Mouse (Mus musculus): Measurements from ENCODE around the gene Maff. TPM values are rescaled to one million over a fixed set of nuclear protein-coding genes. Genes with fewer than 3 reads are reported as not detected.

Maff gene
- total RNA-seq, 2 experiments from 2014 or later, result 14.1 to 44.6 TPM

- no peak for DNase-seq (ENCODE audit: low spot score in 2 of 2)
Measured at GRCm38 (mm10) chr15:79359954-79360353, 13.5 kb downstream of the Maff start.

GRCm38 (mm10) chr15:79360371-79360770 is 13.9 kb downstream of the Maff start:
- DNase-seq (ENCODE audit: low spot score in 2 of 2), result no peak

DNA sequence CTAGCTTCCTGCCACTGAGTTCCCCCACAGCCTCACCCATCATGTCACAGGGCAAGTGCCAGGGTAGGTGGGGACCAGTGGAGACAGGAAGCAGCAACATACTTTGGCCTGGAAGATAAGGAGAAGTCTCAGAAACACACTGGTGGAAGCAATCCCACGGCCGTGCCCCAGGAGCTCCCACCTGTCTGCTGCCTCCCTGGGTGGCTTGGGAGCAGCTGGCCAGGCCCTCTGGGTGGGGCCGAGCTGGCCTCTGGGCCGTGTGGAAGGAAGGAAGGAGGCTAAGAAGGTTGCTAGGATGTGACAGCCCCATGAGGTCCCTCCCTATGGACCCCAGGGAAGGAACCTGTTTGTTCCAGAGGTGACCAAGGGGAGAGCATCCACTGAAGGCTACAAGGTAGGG is 14.6 kb downstream of the Maff start:
- no peak for DNase-seq (ENCODE audit: low spot score in 2 of 2)

DNA sequence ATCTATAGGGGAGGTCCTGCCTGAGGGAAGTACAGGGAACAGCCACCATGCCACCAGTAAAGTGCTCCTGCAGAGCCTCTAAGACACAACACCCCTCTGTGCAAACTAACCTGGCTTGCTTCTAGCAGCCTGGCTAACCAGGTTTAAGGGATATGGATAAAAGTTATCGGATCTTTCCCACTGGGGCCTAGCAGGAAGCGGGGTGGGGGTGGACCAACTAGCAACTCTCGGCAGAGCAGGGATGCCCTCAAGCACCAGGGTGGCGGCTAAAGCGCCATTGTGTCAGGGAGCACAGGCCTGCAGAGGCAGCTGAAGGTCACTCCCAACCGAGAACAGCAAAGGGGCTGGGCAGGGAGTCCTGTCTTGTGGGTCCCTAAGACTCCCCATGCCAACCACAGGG is 17.7 kb downstream of the Maff start:
- DNase-seq (ENCODE audit: low spot score in 2 of 2), result no peak

GRCm38 (mm10) chr15:79365068-79365467 is 18.6 kb downstream of the Maff start:
- DNase-seq (ENCODE audit: low spot score in 2 of 2), result no peak

DNA sequence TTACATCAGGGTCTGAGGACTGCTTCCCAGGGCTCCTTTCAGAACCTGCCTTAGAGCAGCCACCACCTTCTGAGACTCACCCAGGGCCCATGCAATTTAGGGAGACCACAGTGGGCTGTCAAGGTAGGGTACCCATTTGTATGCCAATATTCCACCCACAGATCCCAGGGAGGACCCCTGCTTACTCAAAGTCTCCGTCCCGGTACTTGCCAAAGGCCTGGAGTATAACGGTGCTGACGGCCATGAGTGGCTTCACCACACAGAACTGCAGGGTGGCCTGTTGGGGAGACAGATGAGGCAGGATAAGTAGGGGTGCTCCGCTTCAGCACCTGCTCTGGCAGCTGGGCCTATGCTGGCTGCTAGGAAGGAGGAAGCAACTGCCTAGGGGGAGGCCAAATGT is 20.0 kb downstream of the Maff start:
- DNase-seq (ENCODE audit: low spot score in 2 of 2), result no peak

- peak in 1 of 2 experiments; percentile 29 for DNase-seq (ENCODE audit: low spot score in 2 of 2)
Measured at GRCm38 (mm10) chr15:79368313-79368811, 21.9 kb downstream of the Maff start.

DNA sequence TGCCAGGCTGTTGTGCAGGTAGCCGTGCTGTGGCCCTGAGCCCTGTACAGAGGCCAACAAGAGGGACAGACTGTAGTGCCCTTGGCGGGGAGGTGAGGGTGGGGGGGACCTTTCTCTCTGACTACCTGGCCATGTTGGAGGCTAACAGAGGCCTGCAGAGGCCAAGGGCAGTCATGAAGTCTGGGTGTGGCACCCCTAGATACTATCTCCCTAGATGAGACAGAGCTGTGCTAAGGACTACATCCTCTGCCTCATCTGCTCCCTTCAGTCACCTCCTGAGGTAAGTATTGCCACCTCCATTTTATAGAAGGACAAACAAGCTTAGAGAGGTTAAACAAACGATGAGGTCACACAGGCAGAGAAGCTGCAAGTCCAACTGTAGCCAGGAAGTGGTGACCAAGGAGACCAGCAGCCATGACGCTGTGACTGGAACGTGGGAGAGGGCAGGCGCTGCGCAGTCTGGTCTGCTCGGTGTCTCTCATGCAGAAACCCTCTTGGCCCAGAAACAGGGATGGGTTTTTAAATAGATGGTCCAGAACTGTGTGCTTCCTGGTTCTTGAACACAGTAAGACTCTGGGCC is 22.5 kb downstream of the Maff start:
- no peak for DNase-seq (ENCODE audit: low spot score in 2 of 2)

GRCm38 (mm10) chr15:79369452-79370280 is 23.2 kb downstream of the Maff start:
- DNase-seq (ENCODE audit: low spot score in 2 of 2), result no peak

DNA sequence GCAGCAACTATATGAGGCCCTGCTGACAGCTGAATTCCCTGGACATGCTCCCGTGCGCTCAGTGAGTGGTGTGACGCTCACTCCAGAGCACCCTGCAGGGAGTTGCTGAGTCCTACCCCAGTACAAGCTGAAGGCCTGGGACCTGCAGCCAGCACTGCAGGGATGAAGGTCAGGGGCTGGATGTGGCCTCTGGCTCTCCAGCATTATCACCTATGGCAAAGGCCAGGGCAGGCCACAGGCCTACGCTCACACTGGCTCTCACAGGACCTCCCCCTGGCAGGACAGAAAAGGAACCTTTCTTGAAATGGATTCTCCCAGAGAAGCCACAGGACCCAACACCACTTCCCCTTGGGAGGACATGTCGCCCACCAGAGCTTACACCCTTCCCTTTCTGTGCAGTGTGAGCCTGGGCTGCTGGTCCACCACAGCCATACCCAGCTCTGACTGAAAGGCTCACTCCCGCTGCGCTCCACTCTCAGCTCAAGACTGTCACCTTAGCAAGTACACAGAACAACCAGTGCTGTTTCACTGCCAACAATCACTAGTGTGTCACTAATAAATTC is 23.9 kb downstream of the Maff start:
- no peak for DNase-seq (ENCODE audit: low spot score in 2 of 2)

- no peak for DNase-seq (ENCODE audit: low spot score in 2 of 2)
Measured at GRCm38 (mm10) chr15:79374760-79375159, 28.3 kb downstream of the Maff start.

DNA sequence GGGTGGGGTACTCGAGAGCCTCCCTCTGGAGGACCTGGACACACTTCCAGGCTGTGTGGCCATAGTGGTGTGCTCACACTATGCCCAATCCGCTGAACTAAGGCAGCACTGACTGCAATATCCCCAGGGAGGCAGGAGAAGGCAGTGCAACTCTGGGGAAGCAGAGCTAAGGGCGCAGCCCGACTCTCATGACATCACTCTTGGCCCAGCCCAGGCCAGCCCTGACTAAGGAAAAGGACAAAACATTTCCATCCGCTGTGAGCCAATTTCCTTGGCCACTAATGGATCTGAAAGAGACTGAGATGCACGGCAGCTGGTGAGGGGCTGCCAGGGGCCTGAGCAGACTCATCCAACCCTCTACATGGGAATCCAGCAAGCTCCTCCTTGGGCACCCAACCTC is 31.3 kb downstream of the Maff start:
- peak in 1 of 2 experiments; percentile 54 for DNase-seq (ENCODE audit: low spot score in 2 of 2)

- no peak for DNase-seq (ENCODE audit: low spot score in 2 of 2)
Measured at GRCm38 (mm10) chr15:79378608-79379007, 32.2 kb downstream of the Maff start.

DNA sequence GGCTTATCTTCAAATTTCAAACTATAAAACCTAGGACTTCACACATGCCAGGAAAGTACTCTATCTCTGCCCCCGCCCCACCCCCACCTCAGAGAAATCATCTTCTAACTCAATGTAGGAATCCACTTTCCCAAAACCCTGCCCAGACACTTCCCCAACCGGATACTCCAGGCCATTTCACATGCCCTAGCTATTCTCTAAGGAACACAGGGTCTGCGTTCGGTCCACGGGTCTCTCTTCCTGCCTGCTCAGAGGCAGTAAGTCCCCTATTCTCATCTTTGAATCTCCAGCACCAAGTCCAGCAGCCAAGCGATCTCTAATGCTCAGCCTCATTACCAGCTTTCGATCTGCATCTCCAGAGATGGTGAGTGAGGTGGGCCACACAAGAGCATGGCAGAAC is 33.2 kb downstream of the Maff start:
- no peak for DNase-seq (ENCODE audit: low spot score in 2 of 2)

GRCm38 (mm10) chr15:79380468-79381444 is 34.3 kb downstream of the Maff start:
- peak; percentile 64 to 77 for DNase-seq (ENCODE audit: low spot score in 2 of 2)

- DNase-seq (ENCODE audit: low spot score in 2 of 2), result no peak
Measured at GRCm38 (mm10) chr15:79381644-79382043, 35.2 kb downstream of the Maff start.

DNA sequence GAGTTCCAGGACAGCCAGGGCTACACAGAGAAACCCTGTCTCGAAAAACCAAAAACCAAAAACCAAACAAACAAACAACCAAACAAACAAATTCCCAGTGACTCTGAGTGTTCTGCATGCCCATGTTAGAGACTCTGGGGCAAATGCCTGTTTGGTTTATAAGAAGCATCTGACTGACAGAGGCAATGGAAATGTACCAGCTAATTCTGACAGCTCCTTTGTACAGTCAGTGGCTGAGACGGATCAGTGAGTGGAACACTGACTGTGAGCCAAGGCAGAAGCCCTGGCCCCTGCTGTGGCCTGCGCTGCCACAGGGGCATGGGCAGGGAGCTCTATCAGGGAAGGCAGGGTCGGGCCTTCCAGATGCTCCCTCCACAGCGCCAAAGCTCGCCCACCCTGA is 40.7 kb downstream of the Maff start:
- DNase-seq (ENCODE audit: low spot score in 2 of 2), result no peak

- no peak for DNase-seq (ENCODE audit: low spot score in 2 of 2)
Measured at GRCm38 (mm10) chr15:79387611-79388010, 41.2 kb downstream of the Maff start.

DNA sequence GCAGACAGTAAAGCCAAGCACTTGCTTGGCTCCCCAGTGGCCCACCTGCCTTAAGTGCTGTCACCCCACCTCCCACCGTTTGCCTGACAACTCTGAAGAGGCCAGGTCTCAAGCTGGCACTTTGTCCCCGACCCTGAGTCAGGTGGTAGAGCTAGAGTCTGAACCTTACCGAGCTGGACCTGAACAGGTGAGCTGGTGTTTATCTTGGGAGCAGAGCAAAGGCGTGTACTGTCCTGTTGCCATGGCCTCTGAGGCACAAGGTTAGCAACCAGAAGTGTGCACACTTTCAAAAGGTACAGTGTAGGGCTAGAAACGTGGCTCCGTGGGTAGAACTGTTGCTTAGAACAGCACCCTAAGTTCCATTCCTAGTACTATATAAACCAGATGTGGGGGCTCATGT is 41.8 kb downstream of the Maff start:
- no peak for DNase-seq (ENCODE audit: low spot score in 2 of 2)

GRCm38 (mm10) chr15:79390434-79390833 is 44.0 kb downstream of the Maff start:
- peak; percentile 52 to 55 for DNase-seq (ENCODE audit: low spot score in 2 of 2)
